Mouse (Mus musculus): ENCODE results near the gene Ppp1r3c. TPM values are rescaled to one million over a fixed set of nuclear protein-coding genes. Genes with fewer than 3 reads are reported as not detected.

Gene Ppp1r3c
- total RNA-seq, 2 experiments from 2014 or later = 43.3 to 56.0 TPM

GRCm38 (mm10) chr19:36728741-36729460 lies 7.6 kb downstream of the Ppp1r3c start:
- intact Hi-C loops (cut with DNase I) = no loop called here
- no peak for DNase-seq (ENCODE audit: low spot score in 2 of 2)

GRCm38 (mm10) chr19:36724970-36725369 lies 11.5 kb downstream of the Ppp1r3c start:
- intact Hi-C loops (cut with DNase I) = no loop called here
- no peak for DNase-seq (ENCODE audit: low spot score in 2 of 2)

GRCm38 (mm10) chr19:36721139-36721538 lies 15.3 kb downstream of the Ppp1r3c start:
- intact Hi-C loops (cut with DNase I) = no loop called here
- peak in 1 of 2 experiments; percentile 28 for DNase-seq (ENCODE audit: low spot score in 2 of 2)

GRCm38 (mm10) chr19:36716221-36716620 lies 20.2 kb downstream of the Ppp1r3c start:
- intact Hi-C loops (cut with DNase I) = no loop called here
- DNase-seq (ENCODE audit: low spot score in 2 of 2) = no peak

DNA sequence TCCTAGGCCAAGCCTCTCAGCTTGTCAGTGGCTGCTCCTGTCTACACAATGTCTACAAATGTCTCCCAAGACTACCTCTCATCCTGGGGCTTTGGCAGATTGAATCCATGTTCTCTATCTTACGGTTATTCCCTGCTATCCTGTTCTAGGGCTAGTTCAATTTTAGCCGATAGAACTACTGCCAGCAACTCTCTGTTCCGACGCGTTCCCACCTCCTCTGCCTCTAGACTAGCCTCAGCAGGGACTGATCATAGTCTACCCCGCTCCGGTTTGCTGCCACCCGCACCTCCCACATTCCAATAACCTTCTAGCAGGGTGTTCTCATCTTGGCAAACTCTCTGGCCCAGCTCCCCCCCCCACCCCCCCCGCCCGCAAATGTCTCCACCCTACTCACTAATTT lies 20.9 kb downstream of the Ppp1r3c start:
- intact Hi-C loops (cut with DNase I) = no loop called here
- DNase-seq (ENCODE audit: low spot score in 2 of 2) = no peak

DNA sequence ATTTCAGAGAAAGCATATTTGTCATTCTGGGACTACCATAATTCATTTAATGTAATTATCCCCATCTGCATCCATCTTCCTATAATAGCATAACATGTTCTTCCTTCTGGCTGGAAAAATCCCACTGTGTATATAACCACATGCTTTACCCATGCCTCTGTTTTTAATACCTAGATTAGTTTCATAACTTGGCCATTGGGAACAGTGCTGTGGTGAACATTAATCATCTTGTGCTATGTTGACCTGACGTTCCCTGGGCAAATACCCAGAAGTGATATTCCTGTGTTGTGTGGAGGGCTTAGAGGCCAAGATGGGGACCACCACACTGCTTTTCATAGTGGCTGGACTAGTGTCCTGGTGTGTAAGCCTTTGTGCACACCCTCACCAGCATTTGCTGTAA lies 22.0 kb downstream of the Ppp1r3c start:
- intact Hi-C loops (cut with DNase I) = no loop called here
- DNase-seq (ENCODE audit: low spot score in 2 of 2) = no peak

DNA sequence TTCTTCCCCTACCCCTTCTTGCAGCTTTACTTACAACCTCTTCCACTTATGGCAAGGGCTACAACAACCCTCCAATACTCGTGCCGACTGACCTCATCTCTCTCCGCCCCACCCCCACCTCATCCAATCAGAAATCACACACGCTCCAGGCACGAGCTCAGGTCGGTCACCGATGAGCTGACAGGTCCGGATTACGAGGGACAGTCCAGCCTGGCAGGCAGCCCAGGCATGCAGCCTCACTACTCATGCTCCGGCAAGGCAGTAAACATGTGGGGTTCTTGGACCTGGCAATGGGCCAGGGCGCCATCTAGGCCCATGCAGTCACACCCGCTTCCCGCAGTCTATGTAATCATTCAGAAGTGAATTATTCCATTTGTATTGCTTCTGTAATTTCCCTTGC lies 23.4 kb downstream of the Ppp1r3c start:
- no peak for DNase-seq (ENCODE audit: low spot score in 2 of 2)
- intact Hi-C loops (cut with DNase I) = no loop called here

DNA sequence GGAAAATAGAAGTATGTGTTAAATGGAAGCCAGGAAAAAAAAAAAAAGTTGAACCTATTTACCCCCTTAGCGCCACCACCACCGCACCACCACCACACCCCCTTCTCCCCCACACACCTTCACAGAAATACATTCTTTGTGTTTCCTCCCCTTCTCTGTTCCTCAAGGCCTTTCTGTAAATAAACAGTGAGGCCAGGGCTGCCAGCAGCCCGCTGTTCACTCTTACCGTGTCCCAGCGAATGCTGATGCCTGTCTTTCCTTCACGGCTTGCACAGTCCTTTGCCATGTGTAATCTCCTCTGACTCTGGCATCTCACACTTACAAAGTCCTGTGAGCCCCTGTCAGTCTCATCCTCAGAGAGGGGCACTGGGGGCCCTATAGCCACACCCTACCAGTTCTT lies 30.3 kb downstream of the Ppp1r3c start:
- intact Hi-C loops (cut with DNase I) = no loop called here
- no peak for DNase-seq (ENCODE audit: low spot score in 2 of 2)

DNA sequence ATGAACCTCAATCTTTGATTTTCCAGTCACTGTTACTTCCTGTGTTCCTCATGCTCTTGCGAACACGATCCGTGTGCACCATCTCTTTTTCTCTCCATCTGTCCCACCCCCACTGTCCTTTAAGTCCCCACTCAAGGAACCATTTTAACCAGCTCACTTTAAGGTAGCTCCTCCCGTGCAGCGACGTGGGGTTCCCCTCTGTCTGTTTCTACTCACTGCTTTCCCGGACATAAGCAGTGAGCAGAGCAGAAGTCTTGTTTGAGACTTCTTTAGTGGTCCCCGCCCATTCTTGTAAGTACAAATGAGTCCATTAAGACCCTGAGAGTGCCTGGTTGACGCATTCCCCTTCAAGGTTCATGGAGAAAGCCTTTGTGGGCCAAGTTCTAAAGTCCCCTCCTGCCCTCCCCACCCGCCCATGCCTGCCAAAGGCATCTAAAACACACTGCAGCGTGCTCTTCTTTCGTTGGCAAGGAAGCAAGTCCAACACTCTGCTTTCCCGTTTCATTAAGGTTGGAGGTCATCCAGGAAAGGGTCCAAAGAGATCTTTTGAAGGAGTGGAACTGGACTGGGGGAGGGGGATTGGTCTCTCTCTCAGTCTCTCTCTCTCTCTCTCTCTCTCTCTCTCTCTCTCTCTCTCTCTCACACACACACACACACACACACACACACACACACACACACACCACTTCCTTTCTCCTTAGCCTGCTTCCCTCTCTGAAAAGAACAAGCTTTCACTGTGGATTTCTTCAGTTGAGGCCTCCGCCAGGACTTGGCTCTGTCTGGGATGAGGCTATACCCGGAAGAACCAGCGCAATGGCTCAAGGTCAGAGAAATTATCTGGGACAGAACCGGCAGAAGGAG lies 30.9 kb downstream of the Ppp1r3c start:
- intact Hi-C loops (cut with DNase I) = no loop called here
- peak in 1 of 2 experiments; percentile 39 for DNase-seq (ENCODE audit: low spot score in 2 of 2)

GRCm38 (mm10) chr19:36704763-36705162 lies 31.7 kb downstream of the Ppp1r3c start:
- intact Hi-C loops (cut with DNase I) = loop anchor here (5.0 kb wide), 1 partner anchor 108 kb away; no protein-coding TSS in a partner anchor
- no peak for DNase-seq (ENCODE audit: low spot score in 2 of 2)

GRCm38 (mm10) chr19:36701809-36702622 lies 34.4 kb downstream of the Ppp1r3c start:
- peak in 1 of 2 experiments; percentile 47 for DNase-seq (ENCODE audit: low spot score in 2 of 2)
- intact Hi-C loops (cut with DNase I) = loop anchor here (5.0 kb wide), 1 partner anchor 110 kb away; no protein-coding TSS in a partner anchor

GRCm38 (mm10) chr19:36701366-36701765 lies 35.1 kb downstream of the Ppp1r3c start:
- DNase-seq (ENCODE audit: low spot score in 2 of 2) = peak in 1 of 2 experiments; percentile 76

GRCm38 (mm10) chr19:36700937-36701336 lies 35.5 kb downstream of the Ppp1r3c start:
- intact Hi-C loops (cut with DNase I) = loop anchor here (5.0 kb wide), 1 partner anchor 111 kb away; no protein-coding TSS in a partner anchor
- no peak for DNase-seq (ENCODE audit: low spot score in 2 of 2)

More at GRCm38 (mm10) chr19:36701366-36701765, 35.1 kb downstream of the Ppp1r3c start:
- intact Hi-C loops (cut with DNase I) = loop anchor here (5.0 kb wide), 1 partner anchor 111 kb away; no protein-coding TSS in a partner anchor

GRCm38 (mm10) chr19:36699151-36699550 lies 37.3 kb downstream of the Ppp1r3c start:
- intact Hi-C loops (cut with DNase I) = no loop called here
- DNase-seq (ENCODE audit: low spot score in 2 of 2) = no peak

DNA sequence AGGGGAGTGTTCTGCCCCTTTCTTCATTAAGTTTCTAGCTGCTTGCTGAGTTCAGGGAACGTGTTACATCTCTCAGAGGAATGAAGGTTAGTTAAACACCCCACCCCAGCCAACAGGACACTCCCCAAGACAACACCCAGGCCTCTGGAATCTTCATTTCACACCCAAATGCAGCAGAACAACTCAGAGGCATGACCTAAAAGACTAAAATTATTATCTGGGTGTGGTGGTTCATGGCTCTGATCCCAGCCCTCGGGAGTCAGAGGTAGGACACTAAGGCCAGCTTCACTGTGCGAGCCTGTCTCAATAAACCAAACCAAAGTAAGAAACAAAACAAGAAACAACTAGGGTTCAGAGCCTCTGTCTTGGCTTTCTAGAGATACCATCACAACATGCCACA lies 38.3 kb downstream of the Ppp1r3c start:
- intact Hi-C loops (cut with DNase I) = no loop called here
- no peak for DNase-seq (ENCODE audit: low spot score in 2 of 2)

GRCm38 (mm10) chr19:36696601-36697122 lies 39.8 kb downstream of the Ppp1r3c start:
- intact Hi-C loops (cut with DNase I) = no loop called here
- DNase-seq (ENCODE audit: low spot score in 2 of 2) = no peak

DNA sequence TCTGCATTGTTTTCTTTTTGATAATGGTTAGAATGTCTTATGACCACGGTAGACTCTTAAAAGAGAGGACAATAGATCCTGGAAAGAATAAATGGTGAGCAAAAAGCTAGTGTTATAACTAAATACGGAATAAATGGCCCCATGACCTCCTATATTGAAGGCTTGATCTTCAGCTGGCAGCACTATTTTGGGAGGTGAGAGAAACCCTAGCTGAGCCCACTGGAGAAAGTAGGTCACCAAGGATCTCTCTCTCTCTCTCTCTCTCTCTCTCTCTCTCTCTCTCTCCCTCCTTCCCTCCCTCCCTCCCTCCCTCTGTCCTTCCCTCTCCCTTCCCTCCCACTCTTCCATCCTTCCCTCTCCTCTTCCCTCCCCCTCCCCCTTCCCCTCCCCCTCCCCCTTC lies 42.9 kb downstream of the Ppp1r3c start:
- DNase-seq (ENCODE audit: low spot score in 2 of 2) = no peak
- intact Hi-C loops (cut with DNase I) = no loop called here

DNA sequence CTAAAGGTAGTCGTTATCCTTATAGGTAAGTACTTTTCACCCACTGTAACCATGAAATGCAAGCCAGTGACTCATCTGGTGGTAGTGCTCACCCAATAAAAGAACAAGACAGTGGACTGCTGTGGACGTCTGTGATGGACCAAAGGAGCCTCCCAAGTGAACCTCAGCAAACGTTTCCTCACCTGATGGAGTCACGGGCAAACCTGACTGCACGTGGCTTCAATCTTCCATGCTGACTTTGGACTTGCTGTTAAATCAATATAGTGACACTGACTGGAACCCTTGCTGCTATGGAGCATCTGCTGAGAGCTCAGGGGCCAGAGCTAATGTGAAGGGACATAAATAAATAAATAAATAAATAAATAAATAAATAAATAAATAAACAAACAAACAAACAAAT lies 44.5 kb downstream of the Ppp1r3c start:
- DNase-seq (ENCODE audit: low spot score in 2 of 2) = no peak
- intact Hi-C loops (cut with DNase I) = no loop called here

DNA sequence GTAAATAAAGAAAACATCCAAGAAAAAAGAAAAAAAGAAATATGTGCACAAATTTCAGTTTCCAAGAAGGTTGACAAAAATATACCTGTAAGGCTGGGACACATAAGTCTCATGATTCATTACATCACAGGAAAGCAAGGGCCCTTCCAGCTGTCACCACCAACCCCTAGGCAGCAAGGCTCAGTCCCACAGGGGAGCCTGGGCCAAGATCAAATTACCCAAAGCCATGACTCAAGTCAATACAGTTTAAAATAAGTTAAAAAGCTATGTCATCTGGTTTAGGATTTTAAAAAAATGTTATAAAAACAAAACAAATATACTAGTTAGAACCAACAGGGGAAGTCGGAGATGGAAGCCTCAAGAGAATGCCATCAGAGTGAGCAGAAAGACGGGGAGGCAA lies 45.2 kb downstream of the Ppp1r3c start:
- intact Hi-C loops (cut with DNase I) = no loop called here
- no peak for DNase-seq (ENCODE audit: low spot score in 2 of 2)
